Mouse (Mus musculus) liver, embryonic 12.5 days (tissue): ENCODE data around the gene Plxna2. TPM values are rescaled to one million over a fixed set of nuclear protein-coding genes. Genes with fewer than 3 reads are reported as not detected.

Experiments
- ATAC-seq: fragments of 200-750 bp; cut with Nextera tagmentation; 2 replicates; pipeline ENCODE4 v1.8.0; 2017; ENCODE audit warnings: moderate number of reproducible peaks, mild to moderate bottlenecking, moderate library complexity
- H3K27ac ChIP-seq: fragments of 300-500 bp; sonication (generic); 2 replicates; pipeline ENCODE4 v1.5.1; 2016; ENCODE audit warnings: mild to moderate bottlenecking
- H3K27me3 ChIP-seq: fragments of 300-500 bp; sonication (generic); replicated peaks from 2 replicates; pipeline ENCODE4 v1.6.1; 2016; ENCODE audit warnings: mild to moderate bottlenecking, moderate library complexity
- H3K36me3 ChIP-seq: fragments of 300-500 bp; sonication (generic); 2 replicates; pipeline ENCODE4 v1.6.1; 2016; ENCODE audit warnings: mild to moderate bottlenecking, moderate library complexity
- H3K4me1 ChIP-seq: fragments of 300-500 bp; sonication (generic); 2 replicates; pipeline ENCODE4 v1.6.1; 2016
- H3K4me2 ChIP-seq: fragments of 300-500 bp; sonication (generic); 2 replicates; pipeline ENCODE4 v1.6.1; 2016; ENCODE audit warnings: mild to moderate bottlenecking, moderate library complexity
- H3K4me3 ChIP-seq: fragments of 300-500 bp; sonication (generic); 2 replicates; pipeline ENCODE4 v1.5.1; 2016; ENCODE audit warnings: mild to moderate bottlenecking, moderate library complexity
- H3K9ac ChIP-seq: fragments of 300-500 bp; sonication (generic); 2 replicates; pipeline ENCODE4 v1.6.1; 2016; ENCODE audit warnings: mild to moderate bottlenecking, moderate library complexity
- H3K9me3 ChIP-seq: fragments of 300-500 bp; sonication (generic); replicated peaks from 2 replicates; pipeline ENCODE4 v1.6.1; 2016; ENCODE audit warnings: mild to moderate bottlenecking, moderate library complexity
- WGBS: fragments of 180-500 bp; shearing (Covaris S2); methylation state at CpG from one replicate; pipeline ENCODE4 v1.1.7; 2016; ENCODE audit not compliant: insufficient replicate concordance; 5-methylcytosine and 5-hydroxymethylcytosine counted together
- polyA plus RNA-seq: library from polyadenylated mRNA; unstranded; fragments of >200 nt; fragmentation: Nextera tagmentation; extraction: Ambion mirVana; gene quantifications from 2 replicates; pipeline ENCODE4 v1.2.1, GENCODE M21; 2016

Gene Plxna2
- polyA plus RNA-seq, 1 experiment from 2014 or later: 2.1 TPM

GRCm38 (mm10) chr1:194643930-194644329 is 25.9 kb downstream of the Plxna2 start:
- Histone ChIP-seq H3K36me3 (peaks cover 14% of the 10 kb centered on the region), H3K9ac (no peak overlapping the region), H3K27ac (no peak overlapping the region), H3K4me1 (0 out of 2 replicates have a peak, but pooled peaks cover 7% of the 10 kb centered on the region), H3K27me3 (no peaks in the 10 kb centered on the region), H3K4me2 (no peak overlapping the region), H3K4me3 (no peak overlapping the region), H3K9me3 (no peaks in the 10 kb centered on the region)
- no peak for ATAC-seq
- WGBS: 72% methylated on average over 6 of the region's 6 CpGs

GRCm38 (mm10) chr1:194645898-194646297 is 27.9 kb downstream of the Plxna2 start:
- no peaks in the 10 kb centered on the region for H3K27me3 ChIP-seq
- H3K36me3 ChIP-seq: peaks cover 17% of the 10 kb centered on the region
- H3K27ac ChIP-seq: no peak overlapping the region
- no peaks in the 10 kb centered on the region for H3K9me3 ChIP-seq
- H3K9ac ChIP-seq: no peak overlapping the region
- H3K4me3 ChIP-seq: no peak overlapping the region
- no peak for ATAC-seq
- H3K4me2 ChIP-seq: no peak overlapping the region
- H3K4me1 ChIP-seq: 0 out of 2 replicates have a peak, but pooled peaks cover 7% of the 10 kb centered on the region
- 51% methylated on average over 1 of the region's 1 CpGs for WGBS

GRCm38 (mm10) chr1:194650076-194650475 is 32.1 kb downstream of the Plxna2 start:
- no peak overlapping the region for H3K4me3 ChIP-seq
- 63% methylated on average over 1 of the region's 1 CpGs for WGBS
- no peak overlapping the region for H3K9ac ChIP-seq
- H3K4me1 ChIP-seq: no peaks in the 10 kb centered on the region
- peaks cover 11% of the 10 kb centered on the region for H3K36me3 ChIP-seq
- no peak overlapping the region for H3K4me2 ChIP-seq
- no peaks in the 10 kb centered on the region for H3K9me3 ChIP-seq
- no peak for ATAC-seq
- no peak overlapping the region for H3K27ac ChIP-seq
- no peaks in the 10 kb centered on the region for H3K27me3 ChIP-seq

- no peak overlapping the region for H3K4me3 ChIP-seq
- no peak overlapping the region for H3K27ac ChIP-seq
- H3K4me2 ChIP-seq: no peak overlapping the region
- H3K9me3 ChIP-seq: no peaks in the 10 kb centered on the region
- no peaks in the 10 kb centered on the region for H3K4me1 ChIP-seq
- ATAC-seq: no peak
- H3K9ac ChIP-seq: no peak overlapping the region
- H3K27me3 ChIP-seq: no peaks in the 10 kb centered on the region
- H3K36me3 ChIP-seq: 0 out of 2 replicates have a peak, but pooled peaks cover 8% of the 10 kb centered on the region
- 80% methylated on average over 2 of the region's 2 CpGs for WGBS
Observed at GRCm38 (mm10) chr1:194650566-194650965, 32.5 kb downstream of the Plxna2 start.

GRCm38 (mm10) chr1:194651987-194652386 is 34.0 kb downstream of the Plxna2 start:
- Histone ChIP-seq H3K27me3 (no peaks in the 10 kb centered on the region), H3K4me3 (no peak overlapping the region), H3K9me3 (no peaks in the 10 kb centered on the region), H3K27ac (no peak overlapping the region), H3K4me1 (no peaks in the 10 kb centered on the region), H3K9ac (no peak overlapping the region), H3K4me2 (no peak overlapping the region), H3K36me3 (peaks cover 12% of the 10 kb centered on the region)
- 55% methylated on average over 3 of the region's 3 CpGs for WGBS
- ATAC-seq: 0 out of 2 replicates have a peak, but pooled peaks have one; percentile 37

- H3K4me2 ChIP-seq: no peak overlapping the region
- H3K27me3 ChIP-seq: no peaks in the 10 kb centered on the region
- no peaks in the 10 kb centered on the region for H3K9me3 ChIP-seq
- H3K4me1 ChIP-seq: 0 out of 2 replicates have a peak, but pooled peaks cover 8% of the 10 kb centered on the region
- H3K4me3 ChIP-seq: no peak overlapping the region
- H3K9ac ChIP-seq: no peak overlapping the region
- no peak overlapping the region for H3K27ac ChIP-seq
- H3K36me3 ChIP-seq: peaks cover 4% of the 10 kb centered on the region
- ATAC-seq: no peak
- 79% methylated on average over 1 of the region's 1 CpGs for WGBS
Observed at GRCm38 (mm10) chr1:194658459-194659160, 40.6 kb downstream of the Plxna2 start.

- H3K27me3 ChIP-seq: no peaks in the 10 kb centered on the region
- H3K9me3 ChIP-seq: no peaks in the 10 kb centered on the region
- H3K4me2 ChIP-seq: no peak overlapping the region
- 65% methylated on average over 3 of the region's 3 CpGs for WGBS
- no peak overlapping the region for H3K27ac ChIP-seq
- H3K4me3 ChIP-seq: no peak overlapping the region
- 0 out of 2 replicates have a peak, but pooled peaks cover 8% of the 10 kb centered on the region for H3K4me1 ChIP-seq
- H3K36me3 ChIP-seq: peaks cover 3% of the 10 kb centered on the region
- H3K9ac ChIP-seq: no peak overlapping the region
- peak; percentile 71 for ATAC-seq
Observed at GRCm38 (mm10) chr1:194660426-194661119, 42.6 kb downstream of the Plxna2 start.

- Histone ChIP-seq H3K27me3 (no peaks in the 10 kb centered on the region), H3K4me2 (no peak overlapping the region), H3K4me3 (no peak overlapping the region), H3K27ac (no peak overlapping the region), H3K36me3 (no peaks in the 10 kb centered on the region), H3K9ac (no peak overlapping the region), H3K4me1 (0 out of 2 replicates have a peak, but pooled peaks cover 8% of the 10 kb centered on the region), H3K9me3 (no peaks in the 10 kb centered on the region)
- no peak for ATAC-seq
Observed at GRCm38 (mm10) chr1:194663021-194663420, 45.0 kb downstream of the Plxna2 start.

GRCm38 (mm10) chr1:194665715-194666114 is 47.7 kb downstream of the Plxna2 start:
- Histone ChIP-seq H3K4me3 (no peak overlapping the region), H3K36me3 (no peaks in the 10 kb centered on the region), H3K4me1 (no peaks in the 10 kb centered on the region), H3K9me3 (no peaks in the 10 kb centered on the region), H3K27ac (no peak overlapping the region), H3K9ac (no peak overlapping the region), H3K27me3 (no peaks in the 10 kb centered on the region), H3K4me2 (no peak overlapping the region)
- WGBS: 79% methylated on average over 3 of the region's 3 CpGs
- no peak for ATAC-seq

GRCm38 (mm10) chr1:194671783-194672524 is 53.9 kb downstream of the Plxna2 start:
- ATAC-seq: no peak
- no peak overlapping the region for H3K9ac ChIP-seq
- no peaks in the 10 kb centered on the region for H3K9me3 ChIP-seq
- no peak overlapping the region for H3K27ac ChIP-seq
- H3K4me1 ChIP-seq: peaks cover 50% of the 10 kb centered on the region
- no peaks in the 10 kb centered on the region for H3K27me3 ChIP-seq
- no peaks in the 10 kb centered on the region for H3K36me3 ChIP-seq
- H3K4me3 ChIP-seq: no peak overlapping the region
- no peak overlapping the region for H3K4me2 ChIP-seq
- WGBS: 72% methylated on average over 4 of the region's 4 CpGs

GRCm38 (mm10) chr1:194672525-194672894 is 54.5 kb downstream of the Plxna2 start:
- no peaks in the 10 kb centered on the region for H3K27me3 ChIP-seq
- no peak overlapping the region for H3K9ac ChIP-seq
- no peaks in the 10 kb centered on the region for H3K36me3 ChIP-seq
- no peaks in the 10 kb centered on the region for H3K9me3 ChIP-seq
- peaks cover 55% of the 10 kb centered on the region for H3K4me1 ChIP-seq
- 30% methylated on average over 1 of the region's 1 CpGs for WGBS
- peak; percentile 70 for ATAC-seq
- H3K4me2 ChIP-seq: peak overlapping the region; percentile 22; the same call in 1 of the 2 replicates
- H3K27ac ChIP-seq: peak overlapping the region; percentile 65
- no peak overlapping the region for H3K4me3 ChIP-seq

GRCm38 (mm10) chr1:194673229-194673628 is 55.2 kb downstream of the Plxna2 start:
- H3K27ac ChIP-seq: peak overlapping the region; percentile 65
- H3K4me1 ChIP-seq: peaks cover 62% of the 10 kb centered on the region
- no peaks in the 10 kb centered on the region for H3K9me3 ChIP-seq
- H3K36me3 ChIP-seq: no peaks in the 10 kb centered on the region
- no peak overlapping the region for H3K9ac ChIP-seq
- H3K4me2 ChIP-seq: peak overlapping the region; percentile 22
- peak; percentile 63 for ATAC-seq
- H3K27me3 ChIP-seq: no peaks in the 10 kb centered on the region
- H3K4me3 ChIP-seq: no peak overlapping the region
